Mouse (Mus musculus) adrenal gland (tissue): ENCODE measurements around the gene Ccdc174.

Experiments used
- intact Hi-C: fragments of 180-260 bp; cut with DNase I; formaldehyde crosslinking; loops from one replicate; pipeline ENCODE4 v1.15.1; 2025

The Ccdc174 gene

DNA sequence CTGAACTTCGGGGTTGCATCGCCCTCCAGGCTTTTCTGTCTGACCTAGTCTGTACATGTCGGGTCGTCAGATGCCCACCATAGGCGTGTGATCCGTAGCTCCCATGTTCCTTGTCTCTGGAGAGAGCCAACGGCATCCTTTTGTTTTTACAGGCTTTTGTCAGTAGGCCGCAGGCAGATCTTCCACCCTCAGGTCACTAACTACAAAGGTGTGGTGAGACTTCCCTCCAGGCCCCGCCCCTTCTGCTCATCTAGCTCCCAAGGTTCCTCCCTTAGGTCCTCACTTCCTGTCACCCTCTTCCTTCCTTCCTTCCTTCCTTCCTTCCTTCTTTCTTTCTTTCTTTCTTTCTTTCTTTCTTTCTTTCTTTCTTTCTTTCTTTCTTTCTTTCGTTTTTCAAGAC, 36.2 kb downstream of the Ccdc174 start:
- intact Hi-C loops = no loop called here

- intact Hi-C loops = no loop called here
These were observed 39.4 kb downstream of the Ccdc174 start for GRCm38 (mm10) chr6:91917286-91917685.

- intact Hi-C loops = no loop called here
These were observed 39.9 kb downstream of the Ccdc174 start for GRCm38 (mm10) chr6:91917716-91918115.

- intact Hi-C loops = no loop called here
These were observed 53.4 kb downstream of the Ccdc174 start for GRCm38 (mm10) chr6:91931231-91931630.

DNA sequence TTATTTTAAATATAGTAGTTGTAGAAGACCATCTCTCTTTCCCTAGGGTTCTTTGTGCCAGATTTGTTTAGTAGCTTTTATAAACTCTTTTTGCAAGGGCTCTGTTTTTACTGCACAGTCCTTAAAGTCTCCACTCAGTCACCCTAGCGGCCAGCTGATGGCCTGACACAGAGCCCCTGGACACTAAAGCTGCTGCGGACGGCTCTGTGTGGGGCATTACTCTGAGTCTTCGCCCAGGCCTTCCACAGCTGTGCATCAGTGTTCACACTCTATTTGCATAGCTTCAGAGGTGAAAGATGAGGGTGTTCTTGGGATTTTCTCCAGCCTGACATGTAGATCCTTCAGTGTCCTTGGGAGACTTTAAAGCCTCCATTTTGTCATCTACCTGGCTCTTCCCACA, 60.6 kb downstream of the Ccdc174 start:
- intact Hi-C loops = no loop called here

DNA sequence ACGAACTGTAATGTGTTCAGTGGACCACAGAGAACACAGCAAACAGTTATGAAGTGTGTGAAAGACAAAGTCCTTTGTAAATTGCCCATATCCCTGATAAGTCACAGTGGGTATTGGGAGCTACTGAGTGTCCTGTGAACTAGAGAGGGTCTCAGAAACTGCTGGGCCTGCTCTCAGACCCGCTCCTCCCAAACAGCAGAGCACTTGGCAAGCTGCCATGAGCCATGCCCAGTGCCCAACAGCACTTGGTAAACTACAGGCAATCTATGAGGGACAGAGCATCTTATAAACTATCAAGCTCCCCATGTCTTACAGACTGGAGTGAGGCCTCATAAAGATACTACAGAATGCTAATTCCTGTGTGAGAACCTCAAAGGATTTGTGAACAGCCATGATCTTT, 70.6 kb downstream of the Ccdc174 start:
- intact Hi-C loops = no loop called here
